Mouse (Mus musculus): ENCODE results near the gene Anks4b.

- no peak for TF ChIP-seq E2F4 (IDR thresholded peaks at IDR 0.05; ENCODE audit: borderline replicate concordance, low read depth, low read length)
- TF ChIP-seq ZC3H11A (IDR thresholded peaks at IDR 0.05; ENCODE audit: low read depth, low read length), result no peak
- TF ChIP-seq CTCF (IDR thresholded peaks at IDR 0.05 in 2 of 3, conservative IDR thresholded peaks at IDR 0.05 in 1 of 3; ENCODE audit: control insufficient read depth in 1 of 3, insufficient read depth in 1 of 3, low read depth in 2 of 3, low read length in 3 of 3, poor library complexity in 1 of 3, severe bottlenecking in 1 of 3), result no peak
- TF ChIP-seq TCF12 (IDR thresholded peaks at IDR 0.05; ENCODE audit: low read depth, low read length), result no peak
- no peak for TF ChIP-seq CHD2 (IDR thresholded peaks at IDR 0.05; ENCODE audit: low read length)
- no peak for TF ChIP-seq UBTF (IDR thresholded peaks at IDR 0.05; ENCODE audit: borderline replicate concordance, insufficient read depth, low read depth, low read length)
- TF ChIP-seq TBP (IDR thresholded peaks at IDR 0.05; ENCODE audit: low read depth, low read length), result no peak
- no peak for TF ChIP-seq ZKSCAN1 (IDR thresholded peaks at IDR 0.05; ENCODE audit: low read depth, low read length)
Observed at GRCm38 (mm10) chr7:120127686-120128059, 46.0 kb upstream of the Anks4b start.

All from MEL (cell line).